Mouse (Mus musculus) left cerebral cortex, adult 2 months (tissue): ENCODE results near the gene Bmf. TPM values are rescaled to one million over a fixed set of nuclear protein-coding genes. Genes with fewer than 3 reads are reported as not detected.
A peak's percentile ranks its signal among the peaks of the same experiment; 100 is the strongest.

Source experiments
- DNase-seq, 2 experiments: peaks; one replicate each; pipeline ENCODE4 v3.0.0; 2021 to 2022; ENCODE audit warnings: low spot score in 2 of 2, mixed read lengths in 1 of 2; ENCODE audit errors: extremely low spot score in 1 of 2
- H3K27ac ChIP-seq: fragments of 200-600 bp; 2 replicates; pipeline ENCODE4 v1.8.1; 2022
- H3K4me3 ChIP-seq: fragments of 200-600 bp; 2 replicates; pipeline ENCODE4 v1.8.1; 2022
- CTCF ChIP-seq: fragments of 200-600 bp; IDR thresholded peaks from 2 replicates; pipeline ENCODE4 v1.8.1; 2022; ENCODE audit warnings: antibody characterized with exemption, mild to moderate bottlenecking, moderate library complexity
- intact Hi-C: fragments of 180-260 bp; cut with DNase I; formaldehyde crosslinking; loops from one replicate; pipeline ENCODE4 v1.15.1; 2025
- total RNA-seq, 2 experiments: library from RNA; stranded (reverse); gene quantifications; 2 replicates each; pipeline ENCODE4 v1.2.3; 2021

Gene Bmf
- total RNA-seq, 2 experiments from 2014 or later: 3.2 to 4.0 TPM

DNA sequence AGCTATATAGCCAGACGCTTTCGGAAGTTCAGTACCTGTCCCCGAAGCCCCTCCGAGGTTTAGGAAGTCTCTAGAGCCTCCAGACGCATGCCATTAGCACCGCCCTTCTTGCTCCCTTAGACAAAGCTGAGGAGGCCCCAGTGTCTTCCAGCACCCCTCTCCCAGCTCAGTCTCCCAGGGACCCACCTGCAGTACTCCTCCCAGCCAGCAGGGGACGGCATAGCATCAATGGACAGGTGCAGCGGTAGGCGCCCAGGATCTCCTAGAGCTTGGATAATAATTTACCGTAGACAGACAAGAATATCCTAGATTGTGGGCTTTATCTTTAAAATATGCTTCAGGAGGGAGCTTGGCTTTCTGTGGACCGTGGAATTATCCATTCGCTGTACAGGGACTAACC is 62.6 kb downstream of the Bmf start:
- Histone ChIP-seq H3K27ac (no peak overlapping the region), H3K4me3 (no peak overlapping the region)
- DNase-seq: peak; percentile 66 to 75
- TF ChIP-seq CTCF: peak; percentile 100
- intact Hi-C loops: loop anchor here (1.0 to 10.0 kb wide), 5 partner anchors 58 to 395 kb away; no protein-coding TSS in a partner anchor

DNA sequence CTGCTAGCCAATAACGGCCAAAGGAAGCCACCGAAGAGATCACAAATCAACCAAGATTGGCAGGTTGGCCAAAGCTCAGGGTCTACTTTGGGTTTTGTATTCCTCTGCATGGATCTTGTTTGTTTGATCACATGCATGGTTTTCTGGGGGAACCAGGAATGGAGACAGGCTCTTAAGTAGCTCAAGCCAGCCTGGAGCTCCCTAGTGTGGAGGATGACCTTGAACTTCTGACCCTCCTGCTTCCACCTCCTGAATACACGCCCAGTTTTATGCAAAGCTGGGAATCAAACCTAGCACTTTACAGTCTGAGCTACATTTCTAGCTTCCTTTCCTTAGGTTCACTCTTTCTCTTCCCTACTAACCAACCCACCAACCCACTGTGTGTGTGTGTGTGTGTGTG is 64.1 kb downstream of the Bmf start:
- H3K4me3 ChIP-seq: no peak overlapping the region
- intact Hi-C loops: loop anchor here (5.0 to 10.0 kb wide), 2 partner anchors 249 to 397 kb away; no protein-coding TSS in a partner anchor
- no peak overlapping the region for H3K27ac ChIP-seq
- DNase-seq: no peak
- TF ChIP-seq CTCF: no peak

DNA sequence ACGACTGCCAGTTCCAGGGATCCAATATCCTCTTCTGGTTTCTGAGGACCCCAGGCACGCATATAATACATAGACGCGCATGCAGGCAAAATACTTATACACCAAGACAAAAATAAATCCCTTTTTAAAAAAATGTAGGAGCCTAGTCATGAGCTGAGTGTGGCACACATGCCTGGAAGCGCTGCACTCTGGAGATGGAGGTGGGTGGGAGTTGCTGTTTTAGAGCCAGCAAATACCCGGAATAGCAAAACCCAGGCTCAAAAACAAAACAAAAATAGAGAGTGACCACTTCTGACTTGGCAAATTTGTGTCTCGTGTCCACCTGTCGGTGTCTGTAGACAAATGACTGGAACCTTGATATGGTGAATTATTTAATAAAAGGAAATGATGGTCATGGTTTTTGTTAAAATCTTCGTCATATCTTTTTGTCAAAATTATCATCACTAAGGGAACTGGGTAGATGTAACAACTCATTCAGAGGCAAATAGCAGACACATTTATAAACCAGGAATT is 65.0 kb downstream of the Bmf start:
- no peak overlapping the region for H3K27ac ChIP-seq
- no peak for DNase-seq
- intact Hi-C loops: loop anchor here (10.0 kb wide), 1 partner anchor 250 kb away; no protein-coding TSS in a partner anchor
- no peak for TF ChIP-seq CTCF
- H3K4me3 ChIP-seq: no peak overlapping the region

DNA sequence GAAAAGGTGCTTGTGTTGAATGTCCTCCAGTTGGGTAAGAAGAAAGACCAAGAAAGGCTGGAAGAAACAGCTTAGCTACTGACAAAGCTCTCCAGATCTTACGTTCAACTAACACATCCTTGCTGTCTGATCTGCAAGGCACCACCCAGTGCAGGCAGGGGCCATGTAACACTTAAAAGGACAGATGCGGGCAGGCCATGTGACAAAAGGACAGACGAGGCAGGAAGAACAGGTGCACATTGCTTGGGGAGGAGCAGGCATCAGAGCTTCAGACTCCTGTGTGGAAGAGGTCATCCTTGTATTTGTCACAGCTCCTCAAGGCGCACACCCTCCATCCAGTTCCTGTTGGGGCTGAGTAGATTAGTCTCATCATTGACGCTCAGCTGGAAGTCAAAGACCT is 66.5 kb downstream of the Bmf start:
- intact Hi-C loops: loop anchor here (10.0 kb wide), 1 partner anchor 252 kb away; no protein-coding TSS in a partner anchor
- no peak overlapping the region for H3K27ac ChIP-seq
- no peak for DNase-seq
- no peak overlapping the region for H3K4me3 ChIP-seq
- no peak for TF ChIP-seq CTCF

DNA sequence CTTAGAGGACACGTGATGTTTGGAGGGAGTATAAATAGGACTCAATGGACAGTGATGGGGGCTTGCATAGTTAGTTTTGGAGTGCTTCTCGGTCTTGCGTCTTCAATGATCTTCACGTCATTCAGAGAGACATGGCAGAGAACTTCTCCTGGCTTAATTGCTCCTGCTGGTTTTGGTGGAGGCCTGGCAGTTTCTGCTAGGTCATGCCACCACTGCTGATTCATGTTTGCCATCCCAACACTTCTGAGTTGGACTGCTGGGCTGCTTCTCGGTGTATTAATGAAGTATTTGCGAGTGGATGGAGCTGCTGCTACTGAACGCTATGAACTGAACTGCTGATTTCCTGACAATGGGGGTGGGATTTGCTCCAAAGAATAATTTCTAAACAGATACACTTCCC is 68.6 kb downstream of the Bmf start:
- DNase-seq: no peak
- H3K27ac ChIP-seq: no peak overlapping the region
- intact Hi-C loops: loop anchor here (10.0 kb wide), 1 partner anchor 254 kb away; no protein-coding TSS in a partner anchor

DNA sequence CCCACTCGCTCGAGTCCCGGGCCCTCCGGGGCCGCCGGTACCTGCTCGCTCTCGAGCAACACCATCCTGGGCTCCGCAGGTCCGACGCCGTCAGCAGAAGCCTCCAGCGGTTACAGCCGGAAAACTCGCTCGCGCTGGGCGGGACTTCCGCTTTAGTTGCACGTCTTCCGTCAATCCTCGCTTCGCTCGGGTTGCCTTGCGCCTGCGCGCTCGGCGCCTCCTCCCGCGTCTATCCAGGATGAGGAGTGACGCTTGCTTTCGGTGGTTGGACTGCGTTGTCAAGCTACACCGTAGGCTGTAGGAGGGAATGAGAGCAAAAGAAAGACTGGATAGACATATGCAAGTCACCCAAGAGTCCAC is 70.0 kb downstream of the Bmf start, which contains the start of gene Srp14:
Gene Srp14 (minus strand): TSS at position 162 of the 360 bp plus-strand sequence.
- H3K27ac ChIP-seq: peak within 1 kb of the TSS; percentile 95
- H3K4me3 ChIP-seq: peak within 1 kb of the TSS; percentile 100
- DNase-seq: peak; percentile 91
- peak; percentile 7; the same call in 1 of the 2 replicates for TF ChIP-seq CTCF
- intact Hi-C loops: no loop called here

More for the DNA sequence above, 68.6 kb downstream of the Bmf start:
- TF ChIP-seq CTCF: no peak
- H3K4me3 ChIP-seq: no peak overlapping the region

DNA sequence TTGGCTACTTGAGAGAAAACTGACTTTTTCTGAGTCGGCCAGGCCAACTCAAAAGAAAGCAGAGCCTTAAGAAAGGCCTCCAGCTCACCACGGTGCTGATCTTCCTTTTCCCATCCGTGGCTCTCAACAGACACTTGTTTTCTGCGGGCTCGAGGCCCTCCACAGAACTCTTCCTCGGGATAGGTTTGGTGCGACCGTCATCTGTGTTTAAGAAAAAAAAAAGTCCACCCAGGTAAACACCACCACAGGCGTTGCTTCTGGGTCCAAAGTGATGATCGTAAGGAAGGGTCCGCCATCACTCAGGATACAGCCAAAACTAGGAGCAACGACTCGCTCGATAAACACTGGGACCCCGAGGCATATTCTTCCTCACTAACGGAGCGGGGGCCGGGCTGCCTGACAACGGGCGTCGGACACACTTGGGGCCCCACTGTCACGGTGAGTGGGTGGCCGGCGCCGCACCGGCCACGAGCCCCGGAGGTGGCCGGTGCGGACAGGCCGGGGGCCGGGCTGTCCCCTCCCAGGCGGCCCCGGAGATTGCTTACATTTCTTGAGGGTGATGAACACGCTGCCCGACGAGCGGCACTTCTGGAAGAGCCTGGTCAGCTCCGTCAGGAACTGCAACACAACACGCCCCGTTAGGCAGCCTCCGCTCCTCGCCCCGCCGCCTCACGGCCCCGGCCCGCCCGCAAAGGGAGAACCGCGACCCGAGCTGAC is 70.5 kb downstream of the Bmf start:
- Histone ChIP-seq H3K27ac (peak overlapping the region; percentile 95), H3K4me3 (peak overlapping the region; percentile 100)
- no peak for TF ChIP-seq CTCF
- intact Hi-C loops: no loop called here
- no peak for DNase-seq

Other genes starting within 250 kb of the Bmf start
- 1 to 10 TPM; 8.9 to 9.5 TPM for gene Gpr176, start 176.3 kb downstream of the Bmf start, total RNA-seq
- 10 to 100 TPM; 22.2 to 25.1 TPM for gene Eif2ak4, start 161.1 kb downstream of the Bmf start, total RNA-seq
- gene Srp14, start 70.0 kb downstream of the Bmf start, total RNA-seq: 100 to 1,000 TPM; 155 to 157 TPM
- 1 to 10 TPM; 1.9 to 3.0 TPM for gene Bub1b, start 48.5 kb upstream of the Bmf start, total RNA-seq
- 100 to 1,000 TPM in 1 of 2 experiments, 10 to 100 TPM in 1; 96.4 to 102 TPM for gene Pak6, start 113.6 kb upstream of the Bmf start, total RNA-seq
- gene Ankrd63, start 154.3 kb upstream of the Bmf start, total RNA-seq: 10 to 100 TPM; 22.3 to 28.5 TPM
- gene Plcb2, start 178.8 kb upstream of the Bmf start, total RNA-seq: 1 to 10 TPM; 2.3 to 3.2 TPM
- 10 to 100 TPM; 42.7 to 47.9 TPM for gene Inafm2, start 196.1 kb upstream of the Bmf start, total RNA-seq
- gene Ccdc9b, start 213.0 kb upstream of the Bmf start, total RNA-seq: 1 to 10 TPM; 4.0 to 4.7 TPM
- not detected for gene Phgr1, start 223.1 kb upstream of the Bmf start, total RNA-seq
- 100 to 1,000 TPM; 197 to 209 TPM for gene Disp2, start 230.0 kb upstream of the Bmf start, total RNA-seq